Mouse (Mus musculus): ENCODE results near the gene 1700016H13Rik. TPM values are rescaled to one million over a fixed set of nuclear protein-coding genes. Genes with fewer than 3 reads are reported as not detected.
A peak's percentile ranks its signal among the peaks of the same experiment; 100 is the strongest.

1700016H13Rik gene
- total RNA-seq, 1 experiment = 0.18 TPM

GRCm38 (mm10) chr5:103693041-103693641, 37.3 kb upstream of the 1700016H13Rik start:
- DNase-seq (ENCODE audit: low read depth, low spot score) = peak; percentile 85

GRCm38 (mm10) chr5:103692531-103693040, 36.8 kb upstream of the 1700016H13Rik start:
- H3K9ac ChIP-seq (ENCODE audit: insufficient read depth, low read depth, low read length, poor library complexity, severe bottlenecking) = peak overlapping the region; percentile 69
- peaks cover 0 to 8% of the 10 kb centered on the region in 2 experiments; a peak in 2 of 4 replicates for H3K4me1 ChIP-seq (ENCODE audit: control insufficient read depth in 2 of 2, insufficient read depth in 2 of 2, low read length in 2 of 2, poor library complexity in 1 of 2)
- peak overlapping the region; percentile 60 for H3K27ac ChIP-seq (ENCODE audit: insufficient read depth, low read depth, low read length, poor library complexity, severe bottlenecking)
- no peaks in the 10 kb centered on the region for H3K36me3 ChIP-seq (ENCODE audit: control insufficient read depth, insufficient read depth, low read length, poor library complexity, severe bottlenecking)
- no peak for DNase-seq (ENCODE audit: low read depth, low spot score)
- H3K4me3 ChIP-seq (ENCODE audit: insufficient read depth in 1 of 2, low read depth in 1 of 2, low read length in 2 of 2, poor library complexity in 1 of 2, severe bottlenecking in 1 of 2) = peak overlapping the region; percentile 88 to 99
- no peak for TF ChIP-seq ZNF384 (IDR thresholded peaks at IDR 0.05; ENCODE audit: low read depth, low read length)
- TF ChIP-seq ZC3H11A (IDR thresholded peaks at IDR 0.05; ENCODE audit: borderline replicate concordance, low read depth, low read length) = no peak
- TF ChIP-seq HCFC1 (IDR thresholded peaks at IDR 0.05; ENCODE audit: borderline replicate concordance, insufficient read depth, low read length) = no peak
- TF ChIP-seq MAFK (IDR thresholded peaks at IDR 0.05; ENCODE audit: insufficient read depth, low read depth, low read length) = no peak
- TF ChIP-seq CHD2 (IDR thresholded peaks at IDR 0.05; ENCODE audit: low read depth, low read length) = no peak
- no peaks in the 10 kb centered on the region for H3K9me3 ChIP-seq (ENCODE audit: control insufficient read depth, insufficient read depth, low read depth, low read length)
- in situ Hi-C loops (cut with MboI; ENCODE audit: low sequenced_read_pairs in 2 of 2, unreplicated experiment in 2 of 2) = no loop called here

More at GRCm38 (mm10) chr5:103693041-103693641, 37.3 kb upstream of the 1700016H13Rik start:
- Histone ChIP-seq H3K27ac (ENCODE audit: insufficient read depth, low read depth, low read length, poor library complexity, severe bottlenecking) (peak overlapping the region; percentile 60), H3K4me1 (ENCODE audit: control insufficient read depth in 2 of 2, insufficient read depth in 2 of 2, low read length in 2 of 2, poor library complexity in 1 of 2) (peaks cover 0 to 8% of the 10 kb centered on the region in 2 experiments; a peak in 2 of 4 replicates), H3K4me3 (ENCODE audit: insufficient read depth in 1 of 2, low read depth in 1 of 2, low read length in 2 of 2, poor library complexity in 1 of 2, severe bottlenecking in 1 of 2) (peak overlapping the region; percentile 88 to 99), H3K36me3 (ENCODE audit: control insufficient read depth, insufficient read depth, low read length, poor library complexity, severe bottlenecking) (no peaks in the 10 kb centered on the region), H3K9ac (ENCODE audit: insufficient read depth, low read depth, low read length, poor library complexity, severe bottlenecking) (peak overlapping the region; percentile 69), H3K9me3 (ENCODE audit: control insufficient read depth, insufficient read depth, low read depth, low read length) (no peaks in the 10 kb centered on the region)
- TF ChIP-seq ZNF384 (IDR thresholded peaks at IDR 0.05; ENCODE audit: low read depth, low read length) = no peak
- TF ChIP-seq HCFC1 (IDR thresholded peaks at IDR 0.05; ENCODE audit: borderline replicate concordance, insufficient read depth, low read length) = no peak
- TF ChIP-seq MAFK (IDR thresholded peaks at IDR 0.05; ENCODE audit: insufficient read depth, low read depth, low read length) = no peak
- no peak for TF ChIP-seq CHD2 (IDR thresholded peaks at IDR 0.05; ENCODE audit: low read depth, low read length)
- TF ChIP-seq ZC3H11A (IDR thresholded peaks at IDR 0.05; ENCODE audit: borderline replicate concordance, low read depth, low read length) = no peak
- in situ Hi-C loops (cut with MboI; ENCODE audit: low sequenced_read_pairs in 2 of 2, unreplicated experiment in 2 of 2) = no loop called here

- in situ Hi-C loops (cut with MboI; ENCODE audit: low sequenced_read_pairs in 2 of 2, unreplicated experiment in 2 of 2) = no loop called here
- H3K9me3 ChIP-seq (ENCODE audit: control insufficient read depth, insufficient read depth, low read depth, low read length) = no peaks in the 10 kb centered on the region
- peak; percentile 60 for DNase-seq (ENCODE audit: low read depth, low spot score)
- peak within 1 kb of the TSS; percentile 69 for H3K9ac ChIP-seq (ENCODE audit: insufficient read depth, low read depth, low read length, poor library complexity, severe bottlenecking)
- peak within 1 kb of the TSS; percentile 60 for H3K27ac ChIP-seq (ENCODE audit: insufficient read depth, low read depth, low read length, poor library complexity, severe bottlenecking)
- no peaks in the 10 kb centered on the region for H3K36me3 ChIP-seq (ENCODE audit: control insufficient read depth, insufficient read depth, low read length, poor library complexity, severe bottlenecking)
- TF ChIP-seq ZNF384 (IDR thresholded peaks at IDR 0.05; ENCODE audit: low read depth, low read length) = peak; percentile 97
- no peak for TF ChIP-seq CHD2 (IDR thresholded peaks at IDR 0.05; ENCODE audit: low read depth, low read length)
- 0 out of 2 replicates have a peak, but pooled peaks have one; percentile 44 for TF ChIP-seq HCFC1 (IDR thresholded peaks at IDR 0.05; ENCODE audit: borderline replicate concordance, insufficient read depth, low read length)
- no peak for TF ChIP-seq MAFK (IDR thresholded peaks at IDR 0.05; ENCODE audit: insufficient read depth, low read depth, low read length)
- no peak for TF ChIP-seq ZC3H11A (IDR thresholded peaks at IDR 0.05; ENCODE audit: borderline replicate concordance, low read depth, low read length)
- H3K4me1 ChIP-seq (ENCODE audit: control insufficient read depth in 2 of 2, insufficient read depth in 2 of 2, low read length in 2 of 2, poor library complexity in 1 of 2) = peaks cover 0 to 5% of the 10 kb centered on the region in 2 experiments; a peak in 2 of 4 replicates
- H3K4me3 ChIP-seq (ENCODE audit: insufficient read depth in 1 of 2, low read depth in 1 of 2, low read length in 2 of 2, poor library complexity in 1 of 2, severe bottlenecking in 1 of 2) = peak within 1 kb of the TSS; percentile 88 to 99
These were observed 36.1 kb upstream of the 1700016H13Rik start, which contains the start of gene Aff1 for GRCm38 (mm10) chr5:103691624-103692530. TSS of gene Aff1 (plus strand) at chr5:103692374.

- no peak for DNase-seq (ENCODE audit: low read depth, low spot score)
- TF ChIP-seq MAFK (IDR thresholded peaks at IDR 0.05; ENCODE audit: insufficient read depth, low read depth, low read length) = no peak
- TF ChIP-seq ZC3H11A (IDR thresholded peaks at IDR 0.05; ENCODE audit: borderline replicate concordance, low read depth, low read length) = no peak
- TF ChIP-seq ZNF384 (IDR thresholded peaks at IDR 0.05; ENCODE audit: low read depth, low read length) = no peak
- TF ChIP-seq HCFC1 (IDR thresholded peaks at IDR 0.05; ENCODE audit: borderline replicate concordance, insufficient read depth, low read length) = no peak
- no peak for TF ChIP-seq CHD2 (IDR thresholded peaks at IDR 0.05; ENCODE audit: low read depth, low read length)
- Histone ChIP-seq H3K9ac (ENCODE audit: insufficient read depth, low read depth, low read length, poor library complexity, severe bottlenecking) (no peak overlapping the region), H3K9me3 (ENCODE audit: control insufficient read depth, insufficient read depth, low read depth, low read length) (no peaks in the 10 kb centered on the region), H3K4me3 (ENCODE audit: insufficient read depth in 1 of 2, low read depth in 1 of 2, low read length in 2 of 2, poor library complexity in 1 of 2, severe bottlenecking in 1 of 2) (no peak overlapping the region), H3K27ac (ENCODE audit: insufficient read depth, low read depth, low read length, poor library complexity, severe bottlenecking) (no peak overlapping the region), H3K4me1 (ENCODE audit: control insufficient read depth in 2 of 2, insufficient read depth in 2 of 2, low read length in 2 of 2, poor library complexity in 1 of 2) (no peaks in the 10 kb centered on the region; a peak in 1 of 4 replicates), H3K36me3 (ENCODE audit: control insufficient read depth, insufficient read depth, low read length, poor library complexity, severe bottlenecking) (no peaks in the 10 kb centered on the region)
- in situ Hi-C loops (cut with MboI; ENCODE audit: low sequenced_read_pairs in 2 of 2, unreplicated experiment in 2 of 2) = no loop called here
These were observed 35.4 kb upstream of the 1700016H13Rik start for GRCm38 (mm10) chr5:103691171-103691570.
